Comparison of ENCODE assay signal across 8 mouse cellular contexts in genomic region chr17:35424624-35425416, GRCm38 (mm10). TPM values are rescaled to one million over a fixed set of nuclear protein-coding genes. Genes with fewer than 3 reads are reported as not detected.
DNase-seq lines count a peak whose midpoint lies in the region; ATAC-seq and TF ChIP-seq lines count a peak whose summit lies in the region.
"Not testable (repeated sequence)": the region's sequence is repeated elsewhere in the genome, so short reads cannot be mapped to it uniquely, and the experiment has no call there.
"Had no signal": no experiment of that assay in that cellular context is flagged by ENCODE, and none has a peak within 500 bp of the region (broad histone marks: within the 10 kb centered on the region; RNA-seq: fewer than 3 reads in every experiment).

TSS of gene H2-Q6 (plus strand) at chr17:35424850.

- H3K9me3 ChIP-seq in erythroblast, embryonic 14.5 days (ENCODE audit: control insufficient read depth, low read length); heart, embryonic 14.5 days (ENCODE audit: control insufficient read depth, low read length); midbrain, embryonic 12.5 days: not testable (repeated sequence)

- TF ChIP-seq CTCF in kidney, adult 2 months (conservative IDR thresholded peaks at IDR 0.05; ENCODE audit: insufficient read depth, insufficient read length, low read depth, low read length); liver, adult 2 months (IDR thresholded peaks at IDR 0.05; ENCODE audit: low read depth, low read length): not testable (repeated sequence)

- not testable (repeated sequence) for H3K36me3 ChIP-seq in erythroblast, embryonic 14.5 days (ENCODE audit: control insufficient read depth); heart, embryonic 14.5 days (ENCODE audit: control insufficient read depth, insufficient read depth, low read length); kidney, adult 2 months (ENCODE audit: control insufficient read depth, insufficient read depth, low read length); liver, adult 2 months (ENCODE audit: control insufficient read depth, insufficient read depth, low read length); midbrain, embryonic 12.5 days

- TF ChIP-seq POLR2A in kidney, adult 2 months (IDR thresholded peaks at IDR 0.05; ENCODE audit: low read depth, low read length), result not testable (repeated sequence)
- TF ChIP-seq POLR2A in liver, adult 2 months (IDR thresholded peaks at IDR 0.05; ENCODE audit: extremely low read depth, insufficient read depth, low read length), result peak; percentile 67

- not testable (repeated sequence) for H3K27ac ChIP-seq in heart, embryonic 14.5 days (replicated peaks in 1 of 2; ENCODE audit: control insufficient read depth in 1 of 2, insufficient read depth in 1 of 2, low read depth in 2 of 2, low read length in 2 of 2); kidney, adult 2 months (ENCODE audit: insufficient read depth, low read depth, low read length); liver, adult 2 months (replicated peaks; ENCODE audit: insufficient read depth, low read depth, low read length); midbrain, embryonic 12.5 days (replicated peaks)

- H3K4me2 ChIP-seq in heart, embryonic 14.5 days (ENCODE audit: low read length), result peak within 1 kb of the TSS; percentile 66
- peak within 1 kb of the TSS; percentile 65 for H3K4me2 ChIP-seq in midbrain, embryonic 12.5 days (replicated peaks)

- 2% methylated on average over 51 of the region's 66 CpGs for WGBS in heart, embryonic 14.5 days
- WGBS in kidney, adult 2 months, result 2% methylated on average over 59 of the region's 66 CpGs
- WGBS in liver, adult 2 months, result 1% methylated on average over 57 of the region's 66 CpGs
- 3% methylated on average over 58 of the region's 66 CpGs for WGBS in midbrain, embryonic 12.5 days

- not testable (repeated sequence) for H3K9ac ChIP-seq in heart, embryonic 14.5 days (ENCODE audit: low read length)
- peak within 1 kb of the TSS; percentile 57 for H3K9ac ChIP-seq in liver, adult 2 months (ENCODE audit: low read depth, low read length)
- H3K9ac ChIP-seq in midbrain, embryonic 12.5 days (replicated peaks), result peak within 1 kb of the TSS; percentile 39

- H3K79me2 ChIP-seq in liver, adult 2 months (ENCODE audit: control insufficient read depth, insufficient read depth, low read length), result not testable (repeated sequence)

- peaks cover 14% of the 10 kb centered on the region for H3K27me3 ChIP-seq in erythroblast, embryonic 14.5 days (ENCODE audit: control insufficient read depth)
- H3K27me3 ChIP-seq in heart, embryonic 14.5 days (ENCODE audit: control insufficient read depth, insufficient read depth, low read length), result peaks cover 16% of the 10 kb centered on the region
- not testable (repeated sequence) for H3K27me3 ChIP-seq in kidney, adult 2 months (replicated peaks; ENCODE audit: control insufficient read depth, insufficient read depth, low read length); liver, adult 2 months (ENCODE audit: control insufficient read depth, insufficient read depth, low read length)
- H3K27me3 ChIP-seq in midbrain, embryonic 12.5 days, result peaks cover 42% of the 10 kb centered on the region

- DNase-seq in adrenal gland, adult 8-10 months, result peak; percentile 72
- peak; percentile 83 for DNase-seq in kidney, adult 2 months
- peak; percentile 85 for DNase-seq in liver, adult 2 months (ENCODE audit: extremely low read depth, low read depth, low spot score)
- peak; percentile 81 for DNase-seq in spleen, adult 12 weeks (ENCODE audit: low spot score)

- peak within 1 kb of the TSS; percentile 29 for H3K4me3 ChIP-seq in erythroblast, embryonic 14.5 days (replicated peaks)
- H3K4me3 ChIP-seq in heart, embryonic 14.5 days (ENCODE audit: control insufficient read depth in 1 of 2, insufficient read depth in 1 of 2, low read depth in 1 of 2, low read length in 2 of 2), result peak within 1 kb of the TSS; percentile 9 to 34
- H3K4me3 ChIP-seq in kidney, adult 2 months (ENCODE audit: insufficient read depth, low read depth, low read length), result peak within 1 kb of the TSS; percentile 50; the same call in 1 of the 2 replicates
- peak within 1 kb of the TSS; percentile 71 for H3K4me3 ChIP-seq in liver, adult 2 months (ENCODE audit: insufficient read depth, low read depth, low read length)
- peak within 1 kb of the TSS; percentile 41 for H3K4me3 ChIP-seq in midbrain, embryonic 12.5 days

- ATAC-seq in heart, embryonic 14.5 days (ENCODE audit: insufficient number of reproducible peaks, insufficient read depth, low FRiP score, low read depth), result peak; percentile 20
- ATAC-seq in midbrain, embryonic 12.5 days (ENCODE audit: low FRiP score, low read depth), result peak; percentile 68

- not testable (repeated sequence) for H3K4me1 ChIP-seq in erythroblast, embryonic 14.5 days (ENCODE audit: control insufficient read depth); heart, embryonic 14.5 days (ENCODE audit: control insufficient read depth in 2 of 2, insufficient read depth in 2 of 2, low read length in 2 of 2); kidney, adult 2 months (ENCODE audit: control insufficient read depth, insufficient read depth, low read length); liver, adult 2 months (ENCODE audit: control insufficient read depth, insufficient read depth, low read length); midbrain, embryonic 12.5 days

RNA-seq across cellular contexts. Expression of gene H2-Q6, which starts in this region (rescaled TPM):
- total RNA-seq in adrenal gland, adult 8-10 months (2022), result 10 to 100 TPM in 2 of 4 experiments, 1 to 10 TPM in 2; 7.6 to 16.7 (median 11.1) TPM
- 0.09 TPM in 1 of 2 replicates, not detected in the other for polyA plus RNA-seq in erythroblast, embryonic 14.5 days (2012)
- polyA plus RNA-seq in heart, embryonic 14.5 days (2014; fragmentation: Nextera tagmentation; extraction: Ambion mirVana), result 0.09 and 0.22 TPM in 2 replicates
- 72.1 and 84.0 TPM in 2 replicates for polyA plus RNA-seq in kidney, adult 2 months (2012; rRNA removed)
- total RNA-seq in liver, adult 2 months (2014; rRNA removed), result 11.4 and 13.2 TPM in 2 replicates
- polyA plus RNA-seq in liver, adult 2 months (2012; rRNA removed), result 18.2 and 40.0 TPM in 2 replicates
- 0.09 and 0.27 TPM in 2 replicates for polyA plus RNA-seq in midbrain, embryonic 12.5 days (2016; fragmentation: Nextera tagmentation; extraction: Ambion mirVana)
- total RNA-seq: layer of hippocampus, postnatal 36 days had no signal

Comparison
In these comparisons a context has a peak if more than half of its experiments do, and no peak if none do; other contexts are left out.
1. RNA of gene H2-Q6 (polyA plus RNA-seq): 72.1 to 84.0 TPM in kidney, adult 2 months and 18.2 to 40.0 TPM in liver, adult 2 months; 0.09 to 0.22 TPM in heart, embryonic 14.5 days, 0.09 TPM in erythroblast, embryonic 14.5 days and 0.09 to 0.27 TPM in midbrain, embryonic 12.5 days; every median in the first group is over 10 times any median in the second.
2. Peak in ATAC-seq, H3K4me3 ChIP-seq and H3K4me2 ChIP-seq in heart, embryonic 14.5 days; RNA of the gene not detected or under 1 TPM.
3. Peak in ATAC-seq, H3K4me3 ChIP-seq, H3K9ac ChIP-seq and H3K4me2 ChIP-seq in midbrain, embryonic 12.5 days; RNA of the gene not detected or under 1 TPM.
4. Peak in every context shown above with its lines, with median percentiles within 50 percentile points of each other: DNase-seq and H3K4me3 ChIP-seq.